Mouse (Mus musculus): ENCODE measurements around the gene Homez.

DNA sequence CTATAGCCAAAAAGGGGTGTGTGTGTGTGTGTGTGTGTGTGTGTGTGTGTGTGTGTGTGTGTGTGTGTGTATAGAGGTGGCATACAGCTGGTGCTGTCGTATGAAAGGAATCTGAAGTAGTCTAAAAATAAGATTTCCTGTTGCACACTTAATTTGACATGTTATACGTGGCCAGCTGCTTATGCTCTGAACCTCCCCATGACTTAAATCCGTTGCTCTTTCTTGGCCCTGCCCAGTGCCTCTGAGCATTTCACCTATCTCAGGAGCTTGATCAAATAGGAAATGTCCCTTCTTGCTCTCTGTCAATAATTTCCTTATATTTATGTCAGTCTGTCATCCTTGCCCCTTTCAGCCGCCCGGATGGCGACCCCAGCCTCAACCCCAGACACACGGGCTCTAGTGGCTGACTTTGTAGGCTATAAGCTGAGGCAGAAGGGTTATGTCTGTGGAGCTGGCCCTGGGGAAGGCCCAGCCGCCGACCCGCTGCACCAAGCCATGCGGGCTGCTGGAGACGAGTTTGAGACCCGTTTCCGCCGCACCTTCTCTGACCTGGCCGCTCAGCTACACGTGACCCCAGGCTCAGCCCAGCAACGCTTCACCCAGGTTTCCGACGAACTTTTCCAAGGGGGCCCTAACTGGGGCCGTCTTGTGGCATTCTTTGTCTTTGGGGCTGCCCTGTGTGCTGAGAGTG, 13.4 kb upstream of the Homez start:
- TF ChIP-seq CTCF (IDR thresholded peaks at IDR 0.05; ENCODE audit: control insufficient read depth, insufficient read depth, low read length) (no peak), POLR2A (IDR thresholded peaks at IDR 0.05; ENCODE audit: borderline replicate concordance, control insufficient read depth, low read depth, low read length) (no peak)
